Mouse (Mus musculus) kidney, postnatal 0 days (tissue): ENCODE results near the gene Enpp7. TPM values are rescaled to one million over a fixed set of nuclear protein-coding genes. Genes with fewer than 3 reads are reported as not detected.

Experiments used
- ATAC-seq: fragments of 200-750 bp; cut with Nextera tagmentation; replicated peaks from 2 replicates; pipeline ENCODE4 v1.8.0; 2017; ENCODE audit warnings: low read depth, moderate number of reproducible peaks, moderate TSS enrichment, moderate library complexity; ENCODE audit not compliant: low FRiP score
- DNase-seq: peaks from one replicate; pipeline ENCODE4 v3.0.0-alpha.2; 2016; ENCODE audit warnings: low spot score
- H3K27ac ChIP-seq: fragments of 300-500 bp; sonication (generic); 2 replicates; pipeline ENCODE4 v1.5.1; 2014; ENCODE audit warnings: mild to moderate bottlenecking
- H3K27me3 ChIP-seq: fragments of 300-500 bp; sonication (generic); 2 replicates; pipeline ENCODE4 v1.6.1; 2014; ENCODE audit warnings: low read length, mixed read lengths; ENCODE audit not compliant: insufficient read depth
- H3K36me3 ChIP-seq: fragments of 300-500 bp; sonication (generic); 2 replicates; pipeline ENCODE4 v1.6.1; 2014; ENCODE audit warnings: low read length, mixed read lengths; ENCODE audit not compliant: insufficient read depth
- H3K4me1 ChIP-seq: fragments of 300-500 bp; sonication (generic); replicated peaks from 2 replicates; pipeline ENCODE4 v1.6.1; 2014; ENCODE audit warnings: antibody characterized with exemption, low read length, mixed read lengths; ENCODE audit not compliant: insufficient read depth
- H3K4me2 ChIP-seq: fragments of 300-500 bp; sonication (generic); 2 replicates; pipeline ENCODE4 v1.6.1; 2014; ENCODE audit warnings: mild to moderate bottlenecking, low read length, moderate library complexity, mixed read lengths
- H3K4me3 ChIP-seq: fragments of 300-500 bp; sonication (generic); replicated peaks from 2 replicates; pipeline ENCODE4 v1.5.1; 2014; ENCODE audit warnings: low read depth, low read length
- H3K9ac ChIP-seq: fragments of 300-500 bp; sonication (generic); 2 replicates; pipeline ENCODE4 v1.6.1; 2014; ENCODE audit warnings: low read depth, low read length
- H3K9me3 ChIP-seq: fragments of 300-500 bp; sonication (generic); replicated peaks from 2 replicates; pipeline ENCODE4 v1.6.1; 2016; ENCODE audit warnings: low read length, inconsistent platforms, mixed read lengths
- CTCF ChIP-seq: IDR thresholded peaks from 2 replicates; pipeline ENCODE4 v1.5.1; 2016; ENCODE audit warnings: antibody characterized with exemption, low read depth, mild to moderate bottlenecking, moderate library complexity
- whole genome bisulfite sequencing: fragments of 180-500 bp; shearing (Covaris S2); extraction: QIAGEN DNeasy Blood & Tissue Kit; methylation state at CpG from one replicate; pipeline ENCODE4 v1.1.7; 2014; 5-methylcytosine and 5-hydroxymethylcytosine counted together
- polyA plus RNA-seq: library from polyadenylated mRNA; unstranded; fragments of >200 nt; fragmentation: Nextera tagmentation; extraction: Ambion mirVana; gene quantifications from 2 replicates; pipeline ENCODE4 v1.2.1, GENCODE M21; 2015

Enpp7 gene
- not detected in 2 replicates for polyA plus RNA-seq

DNA sequence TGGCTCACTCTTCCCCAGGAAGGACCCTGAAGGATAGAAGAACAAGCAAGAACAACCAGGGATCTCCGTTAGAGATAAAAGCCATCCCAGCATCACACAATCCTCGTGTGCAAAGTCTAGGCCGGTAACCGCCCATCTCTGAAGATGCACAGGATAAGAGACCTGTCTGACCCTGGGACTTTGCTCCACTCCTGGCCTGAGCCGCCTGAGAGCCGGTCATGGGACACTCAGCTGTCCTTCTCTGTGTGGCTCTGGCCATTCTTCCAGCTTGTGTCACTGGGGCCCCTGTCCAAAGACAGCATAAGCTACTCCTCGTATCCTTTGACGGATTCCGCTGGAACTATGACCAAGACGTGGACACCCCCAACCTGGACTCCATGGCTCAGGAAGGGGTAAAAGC is at the start of gene Enpp7:
Gene Enpp7, plus strand, starts transcription at position 190 of the 400 bp plus-strand sequence.
- Histone ChIP-seq H3K4me1 (no peaks in the 10 kb centered on the region), H3K9ac (no peak within 1 kb of the TSS), H3K27ac (no peak within 1 kb of the TSS), H3K36me3 (no peaks in the 10 kb centered on the region), H3K4me2 (no peak within 1 kb of the TSS), H3K27me3 (no peaks in the 10 kb centered on the region), H3K9me3 (no peaks in the 10 kb centered on the region), H3K4me3 (no peak within 1 kb of the TSS)
- DNase-seq (no peak), ATAC-seq (no peak)
- 86% methylated on average over 10 of the region's 10 CpGs for WGBS
- TF ChIP-seq CTCF: no peak

DNA sequence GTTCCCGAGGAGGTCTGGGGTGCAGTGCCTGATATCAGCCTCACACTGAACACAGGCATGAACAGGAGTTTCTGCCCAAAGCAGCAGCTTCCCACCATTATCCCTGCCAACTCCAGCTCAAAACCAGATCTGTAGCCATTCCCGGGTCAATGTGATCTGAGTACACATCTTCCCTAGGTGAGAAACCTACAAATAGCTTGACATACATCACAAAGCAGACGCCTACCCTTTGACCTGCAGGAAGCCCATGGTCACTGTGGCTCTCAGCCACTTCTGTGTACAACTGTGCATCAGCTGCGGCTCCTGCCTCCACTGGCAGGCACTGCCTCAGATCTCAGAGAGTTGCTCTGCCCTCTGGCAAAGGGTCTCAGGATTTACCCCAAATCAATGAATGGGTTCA is 48.3 kb upstream of the Enpp7 start:
- 87% methylated on average over 4 of the region's 4 CpGs for WGBS

DNA sequence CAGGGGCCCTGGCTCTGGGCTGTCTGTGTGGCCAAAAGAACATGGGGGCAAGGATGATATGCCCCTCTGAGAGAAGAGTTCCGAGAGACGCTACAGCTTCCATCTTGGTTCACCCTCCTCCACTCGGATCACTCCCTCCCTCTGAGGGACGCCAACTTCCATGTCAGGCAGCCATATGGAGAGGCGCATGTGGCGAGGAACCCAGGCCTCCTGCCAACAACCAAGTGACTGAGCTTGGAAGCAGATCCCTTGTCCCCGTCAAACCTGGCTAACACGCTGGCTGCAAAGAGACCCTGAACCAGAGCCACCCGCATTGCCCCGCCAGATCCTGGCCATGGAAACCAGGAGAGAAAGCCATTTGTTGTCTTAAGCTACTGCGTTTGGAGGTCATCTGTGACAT is 47.4 kb upstream of the Enpp7 start:
- Histone ChIP-seq H3K4me1 (no peaks in the 10 kb centered on the region), H3K27ac (no peak overlapping the region), H3K4me2 (no peak overlapping the region), H3K27me3 (no peaks in the 10 kb centered on the region), H3K9me3 (no peaks in the 10 kb centered on the region), H3K36me3 (no peaks in the 10 kb centered on the region), H3K9ac (no peak overlapping the region), H3K4me3 (no peak overlapping the region)
- no peak for ATAC-seq
- no peak for TF ChIP-seq CTCF
- 69% methylated on average over 11 of the region's 11 CpGs for WGBS
- no peak for DNase-seq

More for the DNA sequence above, 48.3 kb upstream of the Enpp7 start:
- Histone ChIP-seq H3K27ac (no peak overlapping the region), H3K4me1 (no peaks in the 10 kb centered on the region), H3K36me3 (no peaks in the 10 kb centered on the region), H3K4me2 (no peak overlapping the region), H3K9me3 (no peaks in the 10 kb centered on the region), H3K4me3 (no peak overlapping the region), H3K27me3 (no peaks in the 10 kb centered on the region), H3K9ac (no peak overlapping the region)
- DNase-seq: no peak
- TF ChIP-seq CTCF: no peak
- ATAC-seq: no peak

GRCm38 (mm10) chr11:118941268-118941667 is 46.7 kb upstream of the Enpp7 start:
- Histone ChIP-seq H3K9ac (no peak overlapping the region), H3K4me2 (no peak overlapping the region), H3K9me3 (no peaks in the 10 kb centered on the region), H3K4me1 (no peaks in the 10 kb centered on the region), H3K4me3 (no peak overlapping the region), H3K27ac (no peak overlapping the region), H3K36me3 (no peaks in the 10 kb centered on the region), H3K27me3 (no peaks in the 10 kb centered on the region)
- no peak for ATAC-seq
- 36% methylated on average over 5 of the region's 5 CpGs for WGBS
- DNase-seq: no peak
- no peak for TF ChIP-seq CTCF

GRCm38 (mm10) chr11:118945868-118946267 is 42.1 kb upstream of the Enpp7 start:
- Histone ChIP-seq H3K27ac (no peak overlapping the region), H3K4me1 (no peaks in the 10 kb centered on the region), H3K36me3 (no peaks in the 10 kb centered on the region), H3K4me3 (no peak overlapping the region), H3K27me3 (no peaks in the 10 kb centered on the region), H3K9me3 (no peaks in the 10 kb centered on the region), H3K9ac (no peak overlapping the region), H3K4me2 (no peak overlapping the region)
- WGBS: 79% methylated on average over 8 of the region's 8 CpGs
- no peak for TF ChIP-seq CTCF
- DNase-seq: no peak
- ATAC-seq: no peak

DNA sequence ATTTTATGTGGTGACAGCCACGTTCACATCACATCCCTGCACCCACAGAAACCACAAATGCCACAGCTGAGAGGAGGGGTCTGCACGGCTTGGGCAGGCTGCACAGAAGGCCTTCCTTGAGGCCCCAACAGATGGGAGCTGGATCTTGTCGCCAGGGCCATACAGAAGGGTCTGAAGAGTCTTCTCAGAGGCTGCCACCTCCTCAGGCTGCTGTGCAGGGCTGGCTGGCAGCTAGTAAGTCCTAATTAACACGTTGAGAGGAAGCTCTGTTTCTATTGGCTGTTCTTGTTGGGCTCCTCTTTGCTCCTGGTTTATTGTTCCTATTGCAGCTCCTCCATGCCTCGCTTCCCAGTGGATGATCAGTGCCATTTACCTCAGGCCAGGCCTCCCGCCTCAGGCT is 33.0 kb upstream of the Enpp7 start:
- TF ChIP-seq CTCF: no peak
- no peak overlapping the region for H3K27ac ChIP-seq
- no peaks in the 10 kb centered on the region for H3K9me3 ChIP-seq
- ATAC-seq: no peak
- no peak overlapping the region for H3K4me2 ChIP-seq
- H3K4me3 ChIP-seq: no peak overlapping the region
- H3K4me1 ChIP-seq: no peaks in the 10 kb centered on the region
- H3K27me3 ChIP-seq: no peaks in the 10 kb centered on the region
- no peak for DNase-seq
- 43% methylated on average over 6 of the region's 6 CpGs for WGBS
- H3K9ac ChIP-seq: no peak overlapping the region
- H3K36me3 ChIP-seq: no peaks in the 10 kb centered on the region

GRCm38 (mm10) chr11:118957070-118957471 is 30.9 kb upstream of the Enpp7 start:
- ATAC-seq: no peak
- Histone ChIP-seq H3K4me3 (no peak overlapping the region), H3K27ac (no peak overlapping the region), H3K9ac (no peak overlapping the region), H3K4me2 (no peak overlapping the region), H3K27me3 (no peaks in the 10 kb centered on the region), H3K9me3 (no peaks in the 10 kb centered on the region), H3K36me3 (no peaks in the 10 kb centered on the region), H3K4me1 (no peaks in the 10 kb centered on the region)
- DNase-seq: no peak
- 59% methylated on average over 14 of the region's 14 CpGs for WGBS
- no peak for TF ChIP-seq CTCF
